Mouse (Mus musculus) MEL (cell line): Measurements from ENCODE around the gene Cd9. TPM values are rescaled to one million over a fixed set of nuclear protein-coding genes. Genes with fewer than 3 reads are reported as not detected.

Experiments used
- DNase-seq: peaks from one replicate; pipeline ENCODE4 v3.0.0; 2011; ENCODE audit warnings: low read depth, low spot score
- H3K27ac ChIP-seq: 2 replicates; pipeline ENCODE4 v1.5.1; 2012; ENCODE audit warnings: low read depth, mild to moderate bottlenecking, control low read depth, low read length, moderate library complexity; ENCODE audit not compliant: control insufficient read depth
- H3K27me3 ChIP-seq, 2 experiments: fragments of 150-350 bp in 1 of 2; sonication (generic) in 1 of 2; 2 replicates each; pipeline ENCODE4 v1.6.1; 2012; ENCODE audit warnings: low read length in 2 of 2, mild to moderate bottlenecking in 2 of 2, improper control_type of control experiment in 1 of 2, moderate library complexity in 1 of 2; ENCODE audit not compliant: insufficient read depth in 2 of 2, control insufficient read depth in 1 of 2
- H3K36me3 ChIP-seq, 2 experiments: 2 replicates each; pipeline ENCODE4 v1.6.1; 2012 to 2014; ENCODE audit warnings: low read length in 2 of 2, improper control_type of control experiment in 1 of 2, inconsistent platforms in 1 of 2, mild to moderate bottlenecking in 1 of 2; ENCODE audit not compliant: insufficient read depth in 2 of 2, control insufficient read depth in 1 of 2
- H3K4me1 ChIP-seq, 2 experiments: fragments of 150-350 bp in 1 of 2; sonication (generic) in 1 of 2; 2 replicates each; pipeline ENCODE4 v1.6.1; 2012; ENCODE audit warnings: low read length in 2 of 2, improper control_type of control experiment in 1 of 2, mild to moderate bottlenecking in 1 of 2; ENCODE audit not compliant: insufficient read depth in 2 of 2, control insufficient read depth in 1 of 2
- H3K4me3 ChIP-seq, 2 experiments: fragments of 150-350 bp in 1 of 2; sonication (generic) in 1 of 2; 2 replicates each; pipeline ENCODE4 v1.5.1; 2012; ENCODE audit warnings: low read depth in 2 of 2, low read length in 2 of 2, mild to moderate bottlenecking in 2 of 2, moderate library complexity in 2 of 2, control low read depth in 1 of 2, improper control_type of control experiment in 1 of 2; ENCODE audit not compliant: control insufficient read depth in 1 of 2, insufficient read depth in 1 of 2
- H3K79me2 ChIP-seq: 2 replicates; pipeline ENCODE4 v1.6.1; 2012; ENCODE audit warnings: mild to moderate bottlenecking, low read length, moderate library complexity; ENCODE audit not compliant: control insufficient read depth, poor library complexity, insufficient read depth
- H3K9ac ChIP-seq: 2 replicates; pipeline ENCODE4 v1.6.1; 2012; ENCODE audit warnings: low read depth, mild to moderate bottlenecking, control low read depth, low read length, moderate library complexity; ENCODE audit not compliant: control insufficient read depth, poor library complexity, severe bottlenecking
- H3K9me3 ChIP-seq: fragments of 150-350 bp; sonication (generic); replicated peaks from 2 replicates; pipeline ENCODE4 v1.6.1; 2012; ENCODE audit warnings: mild to moderate bottlenecking, low read length, improper control_type of control experiment, moderate library complexity; ENCODE audit not compliant: insufficient read depth
- BHLHE40 ChIP-seq: IDR thresholded peaks from 2 replicates; pipeline ENCODE4 v1.6.1; 2012; ENCODE audit warnings: low read depth, mild to moderate bottlenecking, inconsistent platforms, low read length, improper control_type of control experiment, borderline replicate concordance
- CHD2 ChIP-seq: IDR thresholded peaks from 2 replicates; pipeline ENCODE4 v1.6.1; 2011; ENCODE audit warnings: low read length, improper control_type of control experiment
- EP300 ChIP-seq, 2 experiments: IDR thresholded peaks; 2 replicates each; pipeline ENCODE4 v1.6.1; 2011; ENCODE audit warnings: improper control_type of control experiment in 2 of 2, low read length in 2 of 2, low read depth in 1 of 2, mild to moderate bottlenecking in 1 of 2
- ETS1 ChIP-seq: IDR thresholded peaks from 2 replicates; pipeline ENCODE4 v1.6.1; 2012; ENCODE audit warnings: low read depth, mild to moderate bottlenecking, inconsistent platforms, low read length, improper control_type of control experiment, moderate library complexity
- GABPA ChIP-seq: IDR thresholded peaks from 2 replicates; pipeline ENCODE4 v1.6.1; 2012; ENCODE audit warnings: low read depth, mild to moderate bottlenecking, inconsistent platforms, low read length, improper control_type of control experiment, moderate library complexity
- JUND ChIP-seq: IDR thresholded peaks from 2 replicates; pipeline ENCODE4 v1.6.1; 2011; ENCODE audit warnings: low read depth, mild to moderate bottlenecking, improper control_type of control experiment, low read length
- KAT2A ChIP-seq: conservative IDR thresholded peaks from 2 replicates; pipeline ENCODE4 v1.6.1; 2012; ENCODE audit warnings: low read depth, low read length, improper control_type of control experiment, inconsistent platforms
- MAZ ChIP-seq: IDR thresholded peaks from 2 replicates; pipeline ENCODE4 v1.6.1; 2012; ENCODE audit warnings: low read depth, mild to moderate bottlenecking, inconsistent platforms, low read length, improper control_type of control experiment
- MEF2A ChIP-seq: IDR thresholded peaks from 2 replicates; pipeline ENCODE4 v1.6.1; 2014; ENCODE audit warnings: low read depth, mild to moderate bottlenecking, inconsistent platforms, low read length, improper control_type of control experiment; ENCODE audit not compliant: poor library complexity, insufficient replicate concordance, severe bottlenecking; ENCODE audit errors: extremely low read depth
- MXI1 ChIP-seq: IDR thresholded peaks from 2 replicates; pipeline ENCODE4 v1.6.1; 2011; ENCODE audit warnings: mild to moderate bottlenecking, low read depth, low read length, improper control_type of control experiment
- POLR2A ChIP-seq, 2 experiments: IDR thresholded peaks; 2 replicates each; pipeline ENCODE4 v1.6.1; 2011 to 2012; ENCODE audit warnings: low read length in 2 of 2, mild to moderate bottlenecking in 2 of 2, control low read depth in 1 of 2, improper control_type of control experiment in 1 of 2, low read depth in 1 of 2, moderate library complexity in 1 of 2; ENCODE audit not compliant: control insufficient read depth in 1 of 2, insufficient read depth in 1 of 2, poor library complexity in 1 of 2
- POLR2AphosphoS5 ChIP-seq: IDR thresholded peaks from 2 replicates; pipeline ENCODE4 v1.6.1; 2012; ENCODE audit warnings: low read depth, borderline replicate concordance, mild to moderate bottlenecking, inconsistent platforms, low read length, moderate library complexity, mixed read lengths
- RAD21 ChIP-seq: IDR thresholded peaks from 2 replicates; pipeline ENCODE4 v1.6.1; 2011; ENCODE audit warnings: mild to moderate bottlenecking, low read depth, low read length, improper control_type of control experiment
- RCOR1 ChIP-seq: IDR thresholded peaks from 2 replicates; pipeline ENCODE4 v1.6.1; 2012; ENCODE audit warnings: low read depth, mild to moderate bottlenecking, inconsistent platforms, low read length, improper control_type of control experiment
- TAL1 ChIP-seq: IDR thresholded peaks from 2 replicates; pipeline ENCODE4 v1.6.1; 2012; ENCODE audit warnings: mild to moderate bottlenecking, inconsistent platforms, low read length, moderate library complexity, mixed read lengths
- UBTF ChIP-seq: IDR thresholded peaks from 2 replicates; pipeline ENCODE4 v1.6.1; 2012; ENCODE audit warnings: low read depth, mild to moderate bottlenecking, inconsistent platforms, low read length, improper control_type of control experiment, moderate library complexity, borderline replicate concordance; ENCODE audit not compliant: insufficient read depth
- ZNF384 ChIP-seq: IDR thresholded peaks from 2 replicates; pipeline ENCODE4 v1.6.1; 2012; ENCODE audit warnings: low read depth, mild to moderate bottlenecking, inconsistent platforms, low read length, improper control_type of control experiment
- polyA plus RNA-seq, 2 experiments: library from polyadenylated mRNA; stranded (reverse) in 1 of 2; unstranded in 1 of 2; fragments of >175 nt in 1 of 2; fragments of >200 nt in 1 of 2; gene quantifications; 2 replicates each; pipeline versions ENCODE4 v1.2.1 to v1.2.4; 2012; ENCODE audit warnings: low replicate concordance in 2 of 2, low read depth in 1 of 2; ENCODE audit not compliant: insufficient read length in 2 of 2, insufficient read depth in 1 of 2, missing spikeins in 1 of 2
- total RNA-seq: library from RNA; depleted of rRNA; stranded (reverse); fragments of 300-350 nt; gene quantifications from 2 replicates; pipeline ENCODE4 v1.2.3, GENCODE M21; 2012

The Cd9 gene
- total and polyA plus RNA-seq, 3 experiments = 3.6 to 10.9 TPM; not detected in 1

DNA sequence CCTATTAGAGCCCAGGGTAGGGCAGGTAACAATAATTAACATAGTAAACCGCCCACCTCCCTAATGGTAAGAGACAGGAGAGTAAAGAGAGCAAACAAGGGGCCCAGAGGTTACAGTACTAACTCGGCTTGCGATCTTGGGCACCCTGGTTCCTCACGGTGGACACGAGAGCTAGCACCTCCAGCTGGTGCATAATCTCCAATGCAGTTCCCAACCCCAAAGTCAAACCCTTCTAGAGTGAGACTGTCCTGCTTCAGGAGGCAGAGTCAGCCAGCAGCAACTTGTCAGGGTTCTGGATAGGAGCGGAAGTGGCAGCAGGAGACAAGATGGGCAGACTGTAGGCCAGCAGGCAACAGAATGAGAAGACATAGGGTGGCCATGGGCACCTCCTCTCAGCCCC, 1.9 kb downstream of the Cd9 start:
- H3K4me1 ChIP-seq = no peaks in the 10 kb centered on the region
- H3K27ac ChIP-seq = no peak overlapping the region
- no peaks in the 10 kb centered on the region for H3K79me2 ChIP-seq
- TF ChIP-seq CHD2 (no peak), POLR2A (IDR thresholded peaks at IDR 0.05; ENCODE audit: control insufficient read depth in 1 of 2, insufficient read depth in 1 of 2, low read depth in 1 of 2, low read length in 2 of 2, poor library complexity in 1 of 2) (no peak), MXI1 (no peak), KAT2A (no peak), MEF2A (no peak), EP300 (IDR thresholded peaks at IDR 0.05; ENCODE audit: low read depth in 1 of 2, low read length in 2 of 2) (no peak), ETS1 (no peak), TAL1 (no peak), POLR2AphosphoS5 (no peak), JUND (no peak), ZNF384 (no peak), GABPA (no peak), MAZ (no peak)
- no peak overlapping the region for H3K4me3 ChIP-seq
- H3K9ac ChIP-seq = no peak overlapping the region
- H3K9me3 ChIP-seq = no peaks in the 10 kb centered on the region
- H3K36me3 ChIP-seq = no peaks in the 10 kb centered on the region
- H3K27me3 ChIP-seq = no peaks in the 10 kb centered on the region
- DNase-seq = no peak

DNA sequence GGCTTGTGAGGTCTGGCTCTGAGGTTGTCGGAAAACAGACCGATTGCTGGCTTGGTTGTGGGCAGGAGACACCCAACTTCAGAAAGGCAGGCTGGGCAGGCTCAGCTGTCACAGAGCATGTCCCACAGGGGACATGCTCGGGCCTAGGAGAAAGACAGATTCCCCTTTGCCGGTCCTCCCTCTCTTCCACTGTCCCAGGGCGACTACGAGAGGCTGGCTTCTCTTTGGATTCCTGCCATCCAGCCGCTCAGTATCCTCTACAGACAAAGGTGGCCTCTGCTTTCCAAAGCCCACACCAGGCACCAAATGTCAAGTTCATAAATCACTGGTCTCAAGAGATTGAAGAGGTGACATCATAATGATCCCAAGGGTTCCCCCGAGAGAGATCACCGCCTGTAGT, 2.6 kb downstream of the Cd9 start:
- Histone ChIP-seq H3K27me3 (no peaks in the 10 kb centered on the region), H3K4me3 (no peak overlapping the region), H3K27ac (no peak overlapping the region), H3K36me3 (no peaks in the 10 kb centered on the region), H3K4me1 (no peaks in the 10 kb centered on the region), H3K79me2 (no peaks in the 10 kb centered on the region), H3K9ac (no peak overlapping the region)
- TF ChIP-seq JUND (no peak), BHLHE40 (no peak), RCOR1 (no peak), EP300 (IDR thresholded peaks at IDR 0.05; ENCODE audit: low read depth in 1 of 2, low read length in 2 of 2) (no peak), UBTF (no peak), RAD21 (no peak)
- TF ChIP-seq, all 39 proteins: peak for 0
- no peaks in the 10 kb centered on the region for H3K9me3 ChIP-seq
- DNase-seq = no peak
